Mouse (Mus musculus): Measurements from ENCODE around the gene Gpr1.
"Not testable (repeated sequence)": the region's sequence is repeated elsewhere in the genome, so short reads cannot be mapped to it uniquely, and the experiment has no call there.

DNA sequence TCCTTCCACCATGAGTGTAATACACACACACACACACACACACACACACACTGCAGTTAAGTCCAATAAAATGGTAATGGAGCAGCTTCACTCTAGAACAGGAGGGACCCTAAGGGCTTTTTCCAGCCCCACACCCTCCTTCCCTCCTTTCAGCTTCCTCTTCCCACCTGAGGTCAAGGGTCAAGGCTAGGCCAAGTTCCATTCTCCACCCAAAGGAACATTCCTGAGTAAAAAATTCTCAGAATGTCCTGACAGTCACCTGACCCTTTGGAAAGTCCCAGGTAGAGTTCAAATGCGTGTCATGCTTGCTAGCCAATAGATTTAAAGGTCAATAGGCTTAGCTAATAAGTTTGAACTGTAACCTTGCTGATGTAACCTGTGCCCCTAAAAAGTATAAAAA is 75.8 kb downstream of the Gpr1 start:
- not testable (repeated sequence) for TF ChIP-seq POLR2A (IDR thresholded peaks at IDR 0.05; ENCODE audit: borderline replicate concordance, extremely low read depth, low read depth, low read length); CTCF (IDR thresholded peaks at IDR 0.05; ENCODE audit: insufficient read depth, low read length)

Measured in lung, adult 2 months (tissue).